Mouse (Mus musculus) 3T3-L1 (cell line): ENCODE data around the gene Hoxd3.

Source experiments
- DNase-seq: peaks from one replicate; pipeline ENCODE4 v3.0.0-alpha.2; 2015; ENCODE audit warnings: low read depth, low spot score

Gene Hoxd3

DNA sequence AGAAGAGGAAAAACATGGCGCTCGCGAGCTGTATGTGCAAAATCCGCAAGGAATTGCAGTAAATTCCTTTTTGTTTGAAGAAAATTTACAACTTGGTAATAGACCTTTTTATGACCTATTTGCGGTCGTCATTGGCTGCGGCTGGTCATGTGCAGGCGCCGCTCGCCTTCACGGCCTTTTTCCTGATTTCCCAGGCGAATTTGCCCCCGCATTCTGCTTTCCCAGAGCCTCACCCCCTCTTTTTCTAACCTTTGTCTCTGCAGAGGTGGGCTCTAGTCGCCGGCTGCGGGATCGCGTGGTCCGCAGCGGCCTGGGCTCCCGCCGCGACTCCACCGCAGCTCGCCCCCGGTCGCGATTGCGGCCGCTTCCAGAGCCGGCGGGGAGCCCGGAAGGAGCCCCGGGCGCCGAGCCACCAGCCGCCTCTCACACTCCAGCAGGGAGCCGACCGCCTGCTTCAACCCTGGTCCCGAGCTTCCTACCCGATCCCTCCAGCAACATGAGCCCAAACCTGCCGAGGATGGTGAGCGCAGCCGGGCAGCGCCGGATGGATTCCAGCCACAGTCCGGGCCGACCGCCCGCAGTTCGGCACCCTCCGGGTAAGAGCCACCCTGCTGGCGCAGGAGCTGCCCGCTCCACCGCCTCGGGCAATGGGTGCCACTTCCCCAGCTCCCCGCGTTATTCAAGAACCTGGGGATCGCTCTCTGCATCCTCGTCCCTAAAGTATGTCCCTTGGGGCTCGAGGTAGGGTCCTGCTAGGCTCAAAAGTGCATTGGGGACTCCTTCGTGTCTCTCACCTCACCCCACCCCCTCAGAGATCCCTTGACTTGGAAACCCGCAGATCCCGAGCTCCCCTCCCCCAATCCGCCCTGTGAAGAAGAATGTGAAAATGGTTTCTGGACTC is at the start of gene Hoxd3, which contains the start of gene Hoxd4:
Gene Hoxd3, plus strand, starts transcription at position 207 of the 901 bp plus-strand sequence.
Gene Hoxd4, plus strand, starts transcription at position 209 of the 901 bp plus-strand sequence.
- peak; percentile 68 for DNase-seq

GRCm38 (mm10) chr2:74663291-74663925 is 48.3 kb upstream of the Hoxd3 start:
- DNase-seq: peak; percentile 79

DNA sequence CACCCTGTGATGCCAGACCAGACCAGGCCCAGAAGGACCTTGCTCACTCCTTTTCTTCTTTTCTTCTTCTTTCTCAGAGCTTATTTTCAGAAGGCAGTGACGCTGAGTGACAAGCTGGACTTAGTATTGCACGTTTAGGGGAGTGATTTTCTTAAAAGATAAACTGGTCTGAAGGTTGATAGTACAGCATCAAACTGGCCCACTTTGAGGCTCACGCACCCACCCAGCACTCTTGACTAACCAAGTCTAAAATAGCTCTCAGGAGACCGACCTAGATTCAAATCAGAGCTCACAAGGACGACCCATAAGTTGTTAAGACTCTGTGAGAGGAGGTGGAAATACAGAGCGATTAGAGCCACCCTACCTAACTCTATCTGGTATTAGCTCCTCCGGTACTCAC is 45.3 kb upstream of the Hoxd3 start:
- no peak for DNase-seq

DNA sequence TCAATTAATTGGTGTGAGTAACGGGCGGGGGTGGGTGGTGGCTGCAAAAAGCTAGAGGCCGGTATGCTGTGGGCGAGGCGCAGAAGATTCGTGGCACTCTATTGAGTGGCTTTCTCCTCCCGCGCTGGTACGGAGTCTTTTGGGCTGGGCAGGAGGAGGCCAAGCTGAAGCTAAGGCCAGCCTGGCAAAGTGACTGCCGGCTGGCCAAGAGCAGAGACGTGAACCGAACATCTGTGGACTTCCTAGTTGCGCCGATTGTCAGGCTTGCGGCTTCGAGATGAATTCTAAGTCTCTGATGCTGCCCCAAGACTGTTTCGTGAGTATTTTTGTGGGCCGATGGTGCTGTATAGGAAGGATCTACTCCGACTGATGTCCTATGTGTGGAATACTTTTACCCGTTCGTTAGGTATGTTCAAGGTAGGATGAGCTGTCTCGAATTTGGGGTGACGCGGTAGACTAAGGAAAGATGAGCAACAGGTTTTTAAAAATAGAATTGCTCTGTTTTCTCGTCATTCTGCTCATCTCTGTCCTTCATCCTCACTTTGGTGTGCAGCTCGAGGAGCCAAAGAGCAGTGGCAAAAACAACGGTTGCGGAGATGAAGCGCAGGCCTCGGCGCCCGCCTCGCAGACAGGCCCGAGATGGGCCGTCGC is 44.4 kb upstream of the Hoxd3 start:
- no peak for DNase-seq

DNA sequence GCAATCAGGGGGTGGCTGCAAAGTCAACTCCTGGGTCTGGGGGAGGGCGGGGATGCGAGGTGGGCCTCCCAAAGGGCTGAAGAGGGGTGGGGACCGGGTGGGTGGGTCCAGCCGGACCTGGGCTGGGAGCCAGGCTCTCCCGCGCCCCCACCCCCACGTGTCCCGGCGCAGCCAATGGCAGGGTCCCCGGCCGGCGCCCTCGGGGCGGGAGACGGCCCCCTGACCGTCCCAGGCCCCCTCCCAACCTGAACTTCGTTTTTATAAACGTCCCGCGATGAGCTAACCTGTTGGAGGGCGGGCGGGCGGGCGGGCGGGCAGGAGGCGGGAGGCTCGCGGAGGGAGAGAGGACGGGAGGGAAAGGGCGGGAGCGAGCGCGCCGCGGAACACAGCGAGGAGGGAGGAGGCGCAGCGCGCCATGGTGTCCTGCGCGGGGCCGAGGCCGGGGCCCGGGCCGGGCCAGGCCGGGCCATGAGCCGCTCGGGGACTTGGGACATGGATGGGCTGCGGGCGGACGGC is 43.8 kb upstream of the Hoxd3 start, which contains the start of gene Hoxd13:
Gene Hoxd13, plus strand, starts transcription at position 469 of the 516 bp plus-strand sequence.
- no peak for DNase-seq

DNA sequence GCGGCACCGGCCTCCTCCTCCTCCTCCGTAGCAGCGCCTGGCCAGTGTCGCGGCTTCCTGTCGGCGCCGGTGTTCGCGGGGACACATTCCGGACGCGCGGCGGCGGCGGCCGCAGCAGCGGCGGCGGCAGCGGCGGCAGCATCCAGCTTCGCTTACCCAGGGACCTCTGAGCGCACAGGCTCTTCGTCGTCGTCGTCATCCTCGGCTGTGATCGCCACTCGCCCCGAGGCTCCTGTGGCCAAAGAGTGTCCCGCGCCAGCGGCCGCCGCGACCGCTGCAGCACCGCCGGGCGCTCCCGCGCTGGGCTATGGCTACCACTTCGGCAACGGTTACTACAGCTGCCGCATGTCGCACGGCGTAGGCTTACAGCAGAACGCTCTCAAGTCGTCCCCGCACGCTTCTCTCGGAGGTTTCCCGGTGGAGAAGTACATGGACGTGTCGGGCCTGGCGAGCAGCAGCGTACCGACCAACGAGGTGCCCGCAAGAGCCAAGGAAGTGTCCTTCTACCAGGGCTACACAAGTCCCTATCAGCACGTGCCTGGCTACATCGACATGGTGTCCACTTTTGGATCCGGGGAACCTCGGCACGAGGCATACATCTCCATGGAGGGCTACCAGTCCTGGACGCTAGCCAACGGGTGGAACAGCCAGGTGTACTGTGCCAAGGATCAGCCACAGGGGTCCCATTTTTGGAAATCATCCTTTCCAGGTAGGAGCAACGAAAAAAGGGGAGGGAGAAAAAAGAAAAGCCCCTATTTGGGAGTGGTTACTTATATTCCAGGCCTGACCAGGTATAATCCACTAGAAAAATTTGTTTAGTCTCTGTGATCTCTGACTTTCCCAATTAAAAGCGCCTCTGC is 43.1 kb upstream of the Hoxd3 start:
- no peak for DNase-seq

GRCm38 (mm10) chr2:74669230-74669578 is 42.5 kb upstream of the Hoxd3 start:
- no peak for DNase-seq

GRCm38 (mm10) chr2:74669650-74670235 is 42.0 kb upstream of the Hoxd3 start:
- DNase-seq: no peak

- no peak for DNase-seq
These were observed 41.0 kb upstream of the Hoxd3 start for GRCm38 (mm10) chr2:74670632-74671188.

DNA sequence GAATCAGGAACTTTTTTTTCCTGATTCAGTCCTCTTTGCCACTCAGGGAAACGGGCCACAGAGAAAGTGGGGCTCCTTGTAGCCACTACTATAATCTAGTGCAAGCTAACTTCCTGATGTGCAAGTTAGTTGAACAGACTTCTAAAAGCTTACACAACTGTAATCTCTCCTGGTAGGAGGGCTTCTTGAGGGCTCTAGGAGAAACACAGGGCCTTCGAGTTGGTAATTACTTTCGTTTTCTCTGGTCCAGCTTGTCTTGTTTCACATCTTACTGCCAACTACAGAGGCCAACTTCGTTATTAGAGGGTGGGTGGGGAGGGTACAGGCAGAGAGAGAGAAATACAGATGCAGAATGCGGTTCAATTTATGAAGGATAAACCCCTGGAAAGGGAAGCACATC is 39.9 kb upstream of the Hoxd3 start:
- no peak for DNase-seq

- DNase-seq: no peak
These were observed 39.0 kb upstream of the Hoxd3 start for GRCm38 (mm10) chr2:74672481-74673362.

- DNase-seq: no peak
These were observed 37.8 kb upstream of the Hoxd3 start for GRCm38 (mm10) chr2:74673835-74674425.

DNA sequence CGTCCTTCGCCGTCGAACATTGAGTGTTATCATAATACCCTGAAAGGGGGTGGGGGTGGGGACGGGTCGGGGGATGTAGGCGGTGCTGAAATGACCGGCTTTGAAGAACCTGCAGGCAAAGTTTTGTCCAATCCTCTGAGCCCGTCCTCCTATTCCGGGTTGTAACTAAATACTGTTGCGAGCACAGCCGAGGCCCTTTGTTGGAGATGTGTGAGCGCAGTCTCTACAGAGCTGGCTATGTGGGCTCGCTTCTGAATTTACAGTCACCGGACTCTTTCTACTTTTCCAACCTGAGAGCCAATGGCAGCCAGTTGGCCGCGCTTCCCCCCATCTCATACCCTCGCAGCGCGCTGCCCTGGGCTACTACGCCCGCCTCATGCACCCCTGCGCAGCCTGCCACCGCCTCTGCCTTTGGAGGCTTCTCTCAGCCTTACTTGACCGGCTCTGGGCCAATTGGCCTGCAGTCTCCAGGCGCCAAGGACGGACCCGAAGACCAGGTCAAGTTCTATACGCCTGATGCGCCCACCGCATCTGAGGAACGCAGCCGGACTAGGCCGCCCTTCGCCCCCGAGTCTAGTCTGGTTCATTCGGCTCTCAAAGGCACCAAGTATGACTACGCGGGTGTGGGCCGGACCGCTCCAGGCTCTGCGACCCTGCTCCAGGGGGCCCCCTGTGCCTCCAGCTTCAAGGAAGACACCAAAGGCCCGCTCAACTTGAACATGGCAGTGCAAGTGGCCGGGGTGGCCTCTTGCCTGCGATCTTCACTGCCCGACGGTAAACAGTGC is 36.7 kb upstream of the Hoxd3 start, which contains the start of gene Hoxd12:
Gene Hoxd12, plus strand, starts transcription at position 133 of the 785 bp plus-strand sequence.
- DNase-seq: no peak

- DNase-seq: no peak
These were observed 36.0 kb upstream of the Hoxd3 start for GRCm38 (mm10) chr2:74675666-74676282.

- no peak for DNase-seq
These were observed 35.2 kb upstream of the Hoxd3 start for GRCm38 (mm10) chr2:74676376-74677052.

DNA sequence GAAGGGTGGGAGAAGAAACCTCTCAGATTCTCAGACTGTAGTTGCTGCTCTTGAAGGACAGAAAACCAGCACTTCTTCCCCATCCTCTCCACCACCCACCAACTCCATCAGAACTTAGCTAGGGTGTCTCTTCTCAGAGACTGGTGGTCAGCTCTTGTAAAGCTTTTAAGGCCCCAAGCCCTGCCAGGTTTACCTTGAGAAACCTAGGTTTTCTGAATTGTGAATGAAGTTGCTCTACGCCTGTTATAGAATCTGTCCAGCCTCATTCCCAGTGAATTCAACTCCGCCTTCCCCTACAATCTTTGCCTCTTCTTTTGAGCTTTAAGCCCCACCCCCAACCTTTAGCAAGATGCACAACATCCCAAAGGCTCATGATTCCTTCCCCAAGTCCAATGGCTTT is 34.6 kb upstream of the Hoxd3 start:
- DNase-seq: no peak
